Mouse (Mus musculus) megakaryocyte, embryonic 14.5 days (primary cell): ENCODE results near the gene Olfr543.

Experiments
- FLI1 ChIP-seq: IDR thresholded peaks from 2 replicates; pipeline ENCODE4 v1.6.1; 2012; ENCODE audit warnings: low read length, inconsistent platforms, mixed read lengths
- GATA1 ChIP-seq: IDR thresholded peaks from 3 replicates; pipeline ENCODE4 v1.6.1; 2012; ENCODE audit warnings: mixed read lengths, low read length, inconsistent platforms, borderline replicate concordance

DNA sequence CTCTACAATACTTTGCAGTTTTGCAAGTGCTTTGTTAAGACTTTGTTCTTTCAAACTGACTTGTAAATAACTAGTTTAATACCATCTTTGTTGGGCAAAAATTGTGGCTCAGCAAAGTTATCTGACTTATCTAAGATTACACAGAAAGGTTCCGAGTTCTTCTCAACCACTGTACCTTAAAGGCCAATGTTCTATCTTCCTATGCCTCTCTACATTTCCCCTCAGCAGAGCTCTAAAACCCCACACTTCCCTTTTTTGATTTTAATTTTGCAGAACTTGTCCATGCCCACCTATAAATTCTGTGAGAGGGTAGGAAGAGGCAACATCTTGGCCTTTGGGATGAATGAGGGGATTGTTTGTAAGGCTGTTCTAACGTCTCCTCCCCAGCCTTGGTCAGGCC is 47.1 kb downstream of the Olfr543 start:
- TF ChIP-seq GATA1 = no peak
- TF ChIP-seq FLI1 = no peak
